Mouse (Mus musculus): Measurements from ENCODE around the gene Serpinb2. TPM values are rescaled to one million over a fixed set of nuclear protein-coding genes. Genes with fewer than 3 reads are reported as not detected.

The Serpinb2 gene
- polyA plus RNA-seq, 1 experiment from 2014 or later, result 1.1 TPM

Other genes starting within 250 kb of the Serpinb2 start
- not detected in 2 replicates for gene Serpinb3b, start 233.1 kb upstream of the Serpinb2 start, polyA plus RNA-seq (2016; fragmentation: Nextera tagmentation; extraction: Ambion mirVana)
- gene Serpinb3c, start 233.1 kb upstream of the Serpinb2 start, polyA plus RNA-seq (2016; fragmentation: Nextera tagmentation; extraction: Ambion mirVana), result not detected in 2 replicates
- not detected in 2 replicates for gene Serpinb11, start 150.2 kb upstream of the Serpinb2 start, polyA plus RNA-seq (2016; fragmentation: Nextera tagmentation; extraction: Ambion mirVana)
- gene Serpinb7, start 111.8 kb upstream of the Serpinb2 start, polyA plus RNA-seq (2016; fragmentation: Nextera tagmentation; extraction: Ambion mirVana), result not detected in 2 replicates
- gene Serpinb8, start 78.6 kb downstream of the Serpinb2 start, polyA plus RNA-seq (2016; fragmentation: Nextera tagmentation; extraction: Ambion mirVana), result 0.29 and 0.59 TPM in 2 replicates